Mouse (Mus musculus) regulatory T cell (primary cell): ENCODE data around the gene Ulk3.

Experiments used
- in situ Hi-C: fragments of 300-600 bp; cut with MboI, MseI; formaldehyde crosslinking; loops from one replicate; pipeline ENCODE4 v1.15.1; 2025; ENCODE audit warnings: high pct_unique_total_duplicates

The Ulk3 gene

DNA sequence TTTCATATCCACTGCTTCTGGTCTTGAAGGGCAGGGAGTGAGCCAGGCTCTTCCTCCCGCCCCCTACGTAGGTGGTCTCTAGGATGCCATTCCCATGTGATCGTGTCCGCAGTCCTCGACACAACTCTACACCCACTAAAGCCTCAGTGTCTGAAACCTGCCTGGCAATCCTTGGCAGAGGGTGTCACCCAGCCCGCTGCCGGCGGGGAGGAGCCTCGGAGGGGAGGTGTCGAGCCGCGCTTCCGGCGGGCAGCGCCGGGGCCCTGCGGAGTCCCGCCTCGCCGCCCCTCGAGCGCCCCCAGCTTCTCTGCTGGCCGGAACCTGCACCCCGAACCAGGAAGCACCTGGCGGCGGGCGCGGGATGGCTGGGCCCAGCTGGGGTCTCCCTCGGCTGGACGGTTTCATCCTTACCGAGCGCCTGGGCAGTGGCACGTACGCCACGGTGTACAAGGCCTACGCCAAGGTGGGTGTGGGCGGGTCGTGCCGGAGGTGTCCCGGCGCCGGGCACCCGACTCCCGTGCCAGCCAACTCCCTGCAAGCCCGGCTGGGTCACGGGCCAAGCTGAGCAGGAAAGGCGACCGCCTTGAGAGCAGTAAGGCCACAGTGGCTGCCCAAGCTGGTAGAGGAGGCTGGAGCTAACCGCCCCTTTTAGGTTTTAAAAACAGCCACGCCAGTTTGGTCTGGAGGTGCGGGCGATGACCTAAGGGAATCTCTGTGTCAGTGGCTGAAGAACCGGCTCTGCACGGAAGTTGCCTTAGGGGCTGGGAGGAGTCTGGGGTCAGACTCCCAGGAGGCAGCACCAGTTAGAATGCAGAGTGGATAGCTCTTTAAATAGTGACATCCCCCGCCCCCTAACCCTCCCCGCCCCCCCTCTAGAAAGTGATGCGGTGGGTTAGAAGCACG is at the start of gene Ulk3:
Gene Ulk3 (plus strand): TSS at position 229 of the 903 bp plus-strand sequence.
- in situ Hi-C loops, result no loop called here

DNA sequence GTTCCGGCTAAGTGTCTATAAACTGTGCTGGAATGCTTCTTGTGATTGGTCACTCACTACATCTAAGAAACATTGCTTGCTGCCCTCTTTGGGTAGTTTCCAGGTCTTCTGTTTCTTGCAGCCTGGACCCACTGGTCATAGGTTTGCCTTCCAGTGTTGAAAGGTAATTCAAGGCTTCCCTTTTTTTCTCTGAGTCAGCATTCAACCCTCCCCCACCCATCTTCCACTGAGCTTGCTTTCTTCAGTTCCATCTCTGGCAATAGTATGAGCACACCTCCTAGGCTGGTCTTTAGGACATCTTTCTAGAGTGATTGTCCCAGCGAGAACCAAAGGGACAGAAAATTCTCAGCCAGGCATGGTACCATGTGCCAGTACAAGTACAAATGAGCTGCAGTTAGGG is 49.7 kb upstream of the Ulk3 start:
- in situ Hi-C loops, result no loop called here

DNA sequence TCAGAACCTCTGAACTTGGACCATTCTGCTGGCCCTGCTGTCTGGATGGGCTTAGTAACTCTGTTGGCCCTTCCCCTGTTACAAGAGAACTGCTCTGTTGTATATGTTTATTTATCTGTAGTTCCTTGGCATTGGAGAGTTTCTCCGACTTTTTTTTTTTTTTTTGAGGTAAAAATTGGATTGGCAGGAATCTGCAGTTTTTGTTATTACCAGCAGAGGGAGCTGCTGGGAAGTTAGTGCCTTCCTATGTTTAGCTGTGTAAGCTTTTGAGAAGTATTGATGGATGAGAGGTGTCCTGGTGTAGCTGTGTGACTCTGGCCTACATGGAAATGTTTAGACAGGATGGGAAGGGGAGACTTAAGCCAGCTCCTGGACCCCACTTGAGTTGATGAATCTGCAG is 47.9 kb upstream of the Ulk3 start:
- in situ Hi-C loops, result loop anchor here (10.0 kb wide), 1 partner anchor 113 kb away; the partner anchor contains the start of gene Csk

DNA sequence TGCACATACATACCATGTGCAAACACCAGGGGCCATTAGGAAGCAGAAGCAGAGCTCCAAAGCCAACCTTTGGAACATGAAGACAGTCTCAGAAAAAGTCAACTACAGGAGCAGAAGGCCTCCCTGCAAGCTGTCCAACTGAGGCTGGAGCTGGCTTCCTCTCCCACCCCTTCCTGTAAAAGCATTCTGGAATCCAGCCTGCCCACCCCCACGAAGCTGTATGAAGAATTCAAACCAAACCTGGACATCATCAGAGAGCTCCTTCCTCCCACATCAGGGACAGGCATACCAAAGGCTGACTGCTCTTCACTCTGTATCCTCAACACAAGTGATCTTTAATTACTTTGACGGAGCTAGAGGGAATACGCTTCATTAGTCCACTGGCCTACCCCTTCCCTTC is 45.3 kb upstream of the Ulk3 start:
- in situ Hi-C loops, result loop anchor here (10.0 kb wide), 1 partner anchor 111 kb away; the partner anchor contains the start of gene Csk

DNA sequence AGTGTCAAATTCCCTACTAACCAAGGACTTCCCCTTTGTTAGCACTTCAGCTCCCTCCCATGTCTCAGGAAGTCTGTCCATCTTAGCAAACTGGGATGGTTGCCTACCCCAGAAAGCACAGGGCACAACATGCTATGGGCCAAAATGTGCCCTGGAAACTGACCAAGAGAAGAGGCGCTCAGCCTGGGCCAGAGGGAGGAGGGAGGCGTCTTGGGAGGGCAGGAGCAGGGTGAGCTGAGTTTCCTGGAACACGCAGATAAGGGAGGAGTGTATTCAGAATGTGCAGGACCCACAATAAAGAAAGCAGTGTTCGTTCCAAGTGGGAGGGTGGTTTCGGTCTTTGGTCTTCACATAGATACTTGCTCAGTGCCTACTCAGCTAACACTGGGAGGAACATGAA is 42.0 kb upstream of the Ulk3 start:
- in situ Hi-C loops, result loop anchor here (10.0 kb wide), 1 partner anchor 108 kb away; the partner anchor contains the start of gene Csk

DNA sequence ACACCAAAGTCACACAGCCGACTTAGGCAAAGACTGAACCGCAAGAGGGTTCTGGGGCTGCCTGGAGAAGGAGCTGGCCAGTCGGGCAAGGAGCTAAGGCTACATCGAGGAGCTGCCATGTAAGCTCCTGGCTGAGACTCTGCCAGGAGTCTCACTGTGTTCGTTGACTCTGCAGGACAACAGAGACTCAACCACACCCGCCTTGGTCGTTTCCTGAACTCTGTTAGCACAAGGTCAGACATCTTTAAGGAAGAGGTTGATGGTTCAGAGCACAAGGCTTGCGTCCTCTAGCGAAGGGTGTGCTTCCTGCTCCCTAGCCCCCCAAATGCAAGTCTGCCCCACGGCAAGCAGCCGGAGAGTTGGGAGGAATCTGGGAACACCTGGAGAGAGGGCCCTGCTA is 41.4 kb upstream of the Ulk3 start:
- in situ Hi-C loops, result loop anchor here (10.0 kb wide), 1 partner anchor 107 kb away; the partner anchor contains the start of gene Csk

DNA sequence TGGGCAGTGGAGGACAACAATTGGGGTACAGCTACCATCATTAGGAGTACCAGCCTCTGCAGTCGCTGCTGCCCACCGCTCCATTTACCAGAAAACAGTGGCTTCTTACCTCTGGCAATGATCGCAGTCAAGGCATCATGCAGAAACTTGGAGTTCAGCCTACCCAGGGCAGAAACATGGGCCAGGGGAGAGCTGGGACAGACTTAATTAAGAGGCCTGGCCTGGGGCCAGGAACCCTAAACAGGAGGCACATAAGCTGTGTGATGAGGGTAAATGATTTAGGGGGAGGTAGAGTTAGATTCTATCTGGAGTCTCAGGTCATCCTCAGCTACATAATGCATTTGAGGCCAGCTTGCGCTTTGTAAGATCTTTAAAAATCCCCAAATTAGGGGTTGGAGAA is 40.1 kb upstream of the Ulk3 start:
- in situ Hi-C loops, result loop anchor here (10.0 kb wide), 1 partner anchor 106 kb away; the partner anchor contains the start of gene Csk

DNA sequence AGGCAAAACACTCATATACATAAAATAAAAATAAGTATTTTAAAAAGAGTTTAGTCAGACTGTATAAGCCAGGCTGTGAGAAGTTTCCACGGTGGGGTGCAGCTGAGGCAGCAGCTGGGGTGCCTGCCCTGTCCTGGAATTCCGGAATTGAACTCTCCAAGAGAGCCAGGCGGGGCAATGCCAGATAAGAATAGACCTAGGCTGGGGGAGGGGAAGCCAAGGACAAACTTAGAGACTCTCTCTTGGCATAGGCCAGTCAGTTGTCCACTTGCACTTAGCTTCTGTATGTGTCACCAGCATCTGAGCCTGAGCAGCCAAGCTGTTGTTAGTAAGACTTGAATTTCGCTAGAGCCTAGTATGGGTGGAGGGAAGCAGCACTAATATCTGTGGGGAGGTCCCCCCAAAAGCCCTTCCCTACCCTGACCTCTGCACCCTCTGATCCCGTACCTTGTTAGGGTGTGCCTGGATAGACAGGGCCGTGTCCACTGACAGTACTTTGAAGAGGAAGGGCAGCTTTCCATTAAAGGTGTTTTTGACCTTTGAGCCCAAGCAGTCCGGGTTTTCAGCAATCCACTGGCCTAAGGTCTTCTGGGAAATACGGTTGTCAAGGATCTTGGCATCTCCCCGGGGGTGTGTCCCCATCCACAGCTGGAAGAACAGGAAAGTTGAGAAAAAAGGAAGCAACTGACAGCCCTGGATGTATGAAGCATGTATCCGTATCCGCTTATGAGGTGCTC is 39.0 kb upstream of the Ulk3 start:
- in situ Hi-C loops, result no loop called here

DNA sequence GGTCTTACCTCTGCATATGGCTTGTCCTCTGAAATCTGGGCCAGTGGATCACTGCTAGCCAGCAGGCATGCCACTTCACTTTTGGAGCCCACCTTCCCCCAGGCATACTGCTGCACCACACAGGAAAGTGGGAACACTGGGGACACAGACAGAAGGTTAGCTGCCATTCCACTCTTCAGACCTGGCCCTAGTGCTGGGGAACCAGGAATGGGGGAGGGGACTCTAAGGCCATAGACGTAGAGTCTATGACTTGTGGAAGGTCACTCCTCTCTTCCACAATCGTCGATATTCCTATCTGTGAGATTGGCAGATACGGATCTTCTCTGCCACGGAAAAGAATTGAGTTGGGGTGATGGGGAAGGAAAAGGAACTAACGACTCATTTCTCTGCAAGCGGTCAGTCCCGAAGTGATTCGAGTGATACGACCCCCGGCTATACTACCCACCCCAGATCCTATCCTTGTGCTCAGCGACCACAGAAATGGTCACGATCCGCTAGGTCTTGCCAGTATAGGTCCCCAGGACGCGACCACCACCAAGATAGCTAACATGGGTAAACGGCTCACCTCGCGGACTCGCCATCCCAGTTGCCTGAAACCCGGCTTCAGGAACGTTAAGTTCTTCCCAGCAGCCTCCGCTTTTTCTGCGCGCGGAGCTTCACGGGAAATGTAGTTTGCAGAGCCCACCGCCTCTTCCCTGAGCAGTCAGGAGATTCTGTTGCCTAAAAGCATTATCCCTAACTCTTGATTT is 36.9 kb upstream of the Ulk3 start, which contains the start of gene Mpi:
Gene Mpi (minus strand): TSS at position 625 of the 749 bp plus-strand sequence.
- in situ Hi-C loops, result no loop called here

DNA sequence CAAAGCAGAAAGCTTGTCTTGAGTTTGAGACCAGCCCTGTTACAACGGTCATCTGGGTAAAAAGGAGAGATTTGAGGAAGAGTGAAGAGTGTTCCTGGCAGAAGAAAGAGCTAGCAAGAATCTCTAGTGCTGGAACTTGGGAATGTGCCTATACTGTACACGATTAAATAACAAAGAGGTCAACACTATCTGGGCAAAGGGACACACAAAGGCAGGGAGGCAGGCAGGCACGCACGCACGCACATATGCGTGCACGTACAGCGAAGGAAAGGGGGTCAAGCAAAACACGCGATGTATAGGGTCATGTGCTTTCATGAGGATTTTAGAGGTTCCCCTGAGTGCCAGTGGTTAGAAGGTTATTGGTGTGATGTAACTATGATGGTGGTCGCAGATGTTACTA is 36.1 kb upstream of the Ulk3 start:
- in situ Hi-C loops, result no loop called here

DNA sequence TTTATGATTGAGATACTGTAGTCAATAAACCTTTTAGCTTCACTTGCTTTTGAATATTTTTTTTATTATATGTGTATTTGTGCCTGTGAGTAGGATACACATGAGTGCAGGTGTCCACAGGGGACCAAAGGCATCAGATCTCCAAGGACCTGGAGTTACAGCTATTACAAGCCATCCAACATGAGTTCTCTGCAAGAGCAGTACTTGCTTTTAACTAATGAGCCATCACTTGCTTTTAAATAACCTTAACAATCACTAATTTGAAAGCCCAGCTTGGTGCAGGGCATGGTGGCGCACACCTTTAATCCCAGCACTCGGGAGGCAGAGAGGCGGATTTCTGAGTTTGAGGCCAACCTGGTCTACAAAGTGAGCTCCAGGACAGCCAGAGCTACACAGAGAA is 34.5 kb upstream of the Ulk3 start:
- in situ Hi-C loops, result no loop called here

DNA sequence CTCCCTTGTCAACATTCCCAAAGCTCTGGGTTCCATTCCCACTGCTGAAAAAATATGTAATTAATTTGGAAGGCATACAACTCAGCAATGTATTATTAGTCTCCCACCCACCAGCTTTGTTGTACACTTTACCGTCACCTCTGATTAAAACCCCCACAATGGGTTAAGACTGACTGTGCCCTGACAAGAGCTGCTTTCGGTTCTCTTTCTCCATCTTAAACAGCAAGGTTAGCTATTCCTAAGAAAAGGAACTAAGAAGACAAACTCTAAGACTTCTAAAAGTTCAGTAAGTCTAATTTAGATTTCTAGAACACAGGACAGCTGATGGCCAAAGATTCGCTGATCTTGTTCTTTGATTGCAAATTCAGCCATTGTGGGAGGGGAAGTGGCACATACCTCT is 32.0 kb upstream of the Ulk3 start:
- in situ Hi-C loops, result no loop called here

DNA sequence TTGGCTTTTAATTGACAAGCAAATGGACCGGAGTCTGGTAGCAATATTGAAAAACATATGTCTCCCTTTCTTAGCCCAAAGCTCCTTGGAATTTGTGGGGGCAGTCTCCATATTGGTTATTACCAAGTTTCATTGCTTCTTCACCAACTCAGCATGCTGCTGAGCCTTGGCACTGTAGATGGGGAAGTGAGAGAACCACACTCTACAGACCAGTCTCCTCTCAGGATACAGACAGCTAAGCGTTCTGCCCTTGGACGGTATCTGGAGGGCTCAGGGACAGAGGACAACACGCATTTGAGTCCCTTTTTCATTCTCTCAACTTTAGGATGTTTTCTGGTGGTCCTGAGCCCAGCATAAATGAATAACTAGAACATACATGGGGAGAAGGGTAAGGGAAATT is 30.6 kb upstream of the Ulk3 start:
- in situ Hi-C loops, result no loop called here

DNA sequence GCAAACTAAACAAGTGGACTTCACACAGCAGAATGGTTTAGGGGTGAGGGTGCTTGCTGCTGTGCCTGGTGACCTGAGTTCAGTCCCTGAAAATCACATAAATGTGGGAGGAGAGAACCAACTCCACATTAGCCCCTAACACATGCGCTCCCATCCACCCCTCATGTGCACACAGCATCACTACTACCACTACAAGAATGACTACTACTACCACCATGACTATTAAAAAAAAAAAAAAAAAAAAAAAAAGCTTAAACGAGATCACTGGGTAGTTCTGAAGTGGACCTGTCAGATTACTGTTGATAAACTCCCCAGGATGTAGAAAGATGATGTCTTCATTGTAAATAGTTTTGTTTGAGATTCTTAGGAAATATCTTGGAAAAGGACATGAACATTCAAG is 29.7 kb upstream of the Ulk3 start:
- in situ Hi-C loops, result no loop called here

DNA sequence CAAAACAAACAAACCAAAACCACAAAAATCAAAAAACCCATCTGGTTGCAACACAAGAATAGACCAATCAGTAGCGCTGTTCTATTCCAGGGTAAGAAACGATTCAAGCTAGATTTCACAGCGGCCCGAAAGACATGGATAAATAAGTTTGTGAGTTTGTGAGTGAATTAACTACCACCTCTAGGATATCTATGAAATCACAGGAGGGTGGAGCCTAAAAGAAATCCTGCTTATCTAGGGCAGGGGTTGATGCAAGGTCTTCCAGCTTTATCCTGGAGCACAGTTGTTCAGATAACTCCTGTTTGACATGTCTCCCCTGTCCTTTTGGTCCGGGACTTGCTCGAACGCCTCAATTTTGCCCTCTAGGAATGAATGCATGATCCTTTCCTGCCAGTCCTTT is 29.0 kb upstream of the Ulk3 start:
- in situ Hi-C loops, result no loop called here

DNA sequence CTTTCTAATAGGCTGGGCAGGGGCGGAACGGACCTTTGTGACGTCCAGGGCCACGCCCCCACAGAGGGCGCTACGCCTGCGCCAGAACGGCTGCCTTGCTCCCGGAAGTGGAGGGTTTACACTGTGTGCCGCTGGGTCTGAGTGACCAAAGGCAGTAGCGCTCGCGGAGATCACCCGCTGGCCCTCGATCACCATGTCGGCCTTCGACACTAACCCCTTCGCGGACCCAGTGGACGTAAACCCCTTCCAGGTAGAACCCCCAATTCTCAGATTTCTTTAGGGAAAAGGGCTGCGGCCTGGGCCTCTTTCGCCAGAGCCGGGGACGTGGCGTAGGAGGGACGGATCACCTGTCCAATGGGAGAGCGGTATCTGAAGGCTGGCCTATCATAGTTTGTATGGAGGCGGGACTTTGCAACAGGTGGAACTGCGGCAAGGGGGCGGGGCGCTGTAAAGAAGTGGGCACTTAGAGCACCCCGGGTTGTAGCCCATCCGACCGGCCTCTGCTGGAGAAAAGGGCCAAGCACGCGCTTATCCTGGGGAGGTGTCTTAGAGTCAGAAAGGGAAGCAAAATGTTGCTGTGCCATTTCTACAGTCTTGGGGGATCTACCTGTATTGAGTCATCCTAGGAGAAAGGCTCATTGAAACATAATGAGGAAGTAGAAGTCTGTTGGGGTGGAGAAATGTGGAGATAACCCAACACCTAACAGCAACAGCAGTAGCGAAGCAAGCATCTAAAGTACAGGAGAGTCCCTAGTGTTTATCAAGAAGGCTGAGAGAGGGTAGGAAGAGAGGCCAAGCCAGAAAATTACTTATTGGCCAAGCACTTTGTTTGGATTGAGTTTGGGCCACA is 28.2 kb upstream of the Ulk3 start, which contains the start of gene Scamp2:
Gene Scamp2 (plus strand): TSS at position 83 of the 850 bp plus-strand sequence.
- in situ Hi-C loops, result no loop called here

DNA sequence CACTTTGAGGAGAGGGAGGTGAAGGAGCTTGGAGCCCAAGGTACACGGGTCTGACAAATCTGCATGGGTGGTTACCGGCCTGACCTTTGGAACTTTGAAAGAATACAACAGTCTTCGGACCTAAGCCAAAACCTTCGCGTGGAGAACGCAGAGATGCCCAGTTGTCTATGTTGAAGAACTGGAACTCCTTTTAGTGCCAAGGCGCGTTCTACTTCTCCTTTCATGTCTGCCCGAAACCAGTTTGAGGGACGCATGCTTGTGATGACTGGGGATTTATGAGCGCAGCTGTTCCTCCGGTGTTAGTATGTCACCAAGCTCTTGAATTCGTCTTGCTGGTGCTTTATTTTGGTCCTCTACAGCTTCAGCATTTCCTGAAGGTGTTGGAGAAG is 27.5 kb upstream of the Ulk3 start:
- in situ Hi-C loops, result no loop called here

DNA sequence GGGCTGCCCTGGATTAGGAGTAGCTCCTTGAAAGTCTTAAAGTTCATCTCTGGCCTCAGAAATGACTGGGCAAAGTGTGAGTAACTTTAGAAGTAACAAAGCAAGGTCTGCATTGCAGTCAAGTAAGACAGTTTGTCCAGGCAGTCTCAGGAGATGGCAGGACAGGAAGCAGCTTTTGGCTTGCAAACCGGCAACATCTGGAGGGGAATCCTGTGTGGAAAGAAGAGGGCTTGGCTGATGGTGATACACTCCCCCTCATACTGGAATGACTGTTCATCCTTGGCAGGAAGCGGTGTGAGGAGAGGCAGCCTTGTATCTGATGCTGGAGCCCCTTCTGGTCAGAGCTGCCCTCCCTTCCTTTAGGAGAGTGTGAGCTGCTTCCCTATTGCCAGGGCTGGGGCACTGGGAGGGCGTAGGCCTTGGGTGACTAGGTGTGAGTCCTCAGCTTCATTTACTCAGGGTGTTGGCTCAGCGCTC is 26.3 kb upstream of the Ulk3 start:
- in situ Hi-C loops, result no loop called here

DNA sequence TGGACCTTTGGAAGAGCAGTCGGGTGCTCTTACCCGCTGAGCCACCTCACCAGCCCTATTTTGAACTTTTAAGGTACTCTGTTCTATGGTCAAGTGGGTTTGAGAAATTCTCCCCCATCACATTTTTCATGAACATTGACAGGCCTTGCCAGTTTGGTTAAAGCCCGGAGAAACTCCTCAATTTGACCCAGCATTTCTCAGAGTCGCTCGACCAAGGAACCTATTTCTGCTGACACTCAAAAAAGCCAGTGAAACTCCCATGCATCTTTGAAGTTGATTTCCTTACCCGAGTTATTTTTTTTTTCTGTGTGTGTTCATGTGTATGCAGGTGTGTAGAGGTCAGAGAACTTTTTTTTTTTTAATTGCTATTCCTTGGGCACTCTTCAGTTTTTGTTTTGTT is 24.6 kb upstream of the Ulk3 start:
- in situ Hi-C loops, result no loop called here

DNA sequence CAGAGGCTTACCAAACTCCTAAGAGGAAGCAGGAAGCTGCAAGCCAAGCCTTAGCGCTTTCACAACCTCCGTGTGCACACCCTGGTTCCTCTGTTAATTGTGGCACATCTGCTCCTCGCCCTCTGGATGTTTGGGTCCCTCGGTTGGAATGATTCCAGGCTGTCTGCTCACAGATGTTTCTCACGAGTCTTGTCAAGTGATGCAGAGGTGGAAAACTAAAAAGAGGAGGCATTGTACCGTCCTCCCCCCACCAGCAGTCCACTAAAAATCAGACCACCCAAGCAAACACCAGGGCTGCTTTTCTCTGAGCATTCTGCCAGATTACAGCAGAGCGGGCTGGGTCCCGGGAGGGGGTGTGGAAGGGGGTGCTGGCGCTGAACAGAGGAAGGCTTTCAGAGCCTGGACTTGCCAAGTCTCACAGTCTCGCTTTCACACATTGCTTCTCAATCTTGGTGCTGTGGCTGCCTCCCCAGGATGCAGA is 23.5 kb upstream of the Ulk3 start:
- in situ Hi-C loops, result no loop called here
